Mouse (Mus musculus) ES-E14 (cell line): Measurements from ENCODE around the gene Hspbap1.

ENCODE experiments used
- CHD2 ChIP-seq: IDR thresholded peaks from 2 replicates; pipeline ENCODE4 v1.6.1; 2014; ENCODE audit warnings: mild to moderate bottlenecking, low read depth, low read length, inconsistent platforms
- HCFC1 ChIP-seq: IDR thresholded peaks from 2 replicates; pipeline ENCODE4 v1.6.1; 2012; ENCODE audit warnings: low read length, inconsistent platforms, borderline replicate concordance; ENCODE audit not compliant: insufficient read depth
- MAFK ChIP-seq: IDR thresholded peaks from 2 replicates; pipeline ENCODE4 v1.6.1; 2014; ENCODE audit warnings: mild to moderate bottlenecking, low read depth, low read length, inconsistent platforms; ENCODE audit not compliant: insufficient read depth
- ZC3H11A ChIP-seq: IDR thresholded peaks from 2 replicates; pipeline ENCODE4 v1.6.1; 2012; ENCODE audit warnings: low read depth, mild to moderate bottlenecking, inconsistent platforms, low read length, borderline replicate concordance
- ZNF384 ChIP-seq: IDR thresholded peaks from 2 replicates; pipeline ENCODE4 v1.6.1; 2012; ENCODE audit warnings: low read depth, low read length, inconsistent platforms

DNA sequence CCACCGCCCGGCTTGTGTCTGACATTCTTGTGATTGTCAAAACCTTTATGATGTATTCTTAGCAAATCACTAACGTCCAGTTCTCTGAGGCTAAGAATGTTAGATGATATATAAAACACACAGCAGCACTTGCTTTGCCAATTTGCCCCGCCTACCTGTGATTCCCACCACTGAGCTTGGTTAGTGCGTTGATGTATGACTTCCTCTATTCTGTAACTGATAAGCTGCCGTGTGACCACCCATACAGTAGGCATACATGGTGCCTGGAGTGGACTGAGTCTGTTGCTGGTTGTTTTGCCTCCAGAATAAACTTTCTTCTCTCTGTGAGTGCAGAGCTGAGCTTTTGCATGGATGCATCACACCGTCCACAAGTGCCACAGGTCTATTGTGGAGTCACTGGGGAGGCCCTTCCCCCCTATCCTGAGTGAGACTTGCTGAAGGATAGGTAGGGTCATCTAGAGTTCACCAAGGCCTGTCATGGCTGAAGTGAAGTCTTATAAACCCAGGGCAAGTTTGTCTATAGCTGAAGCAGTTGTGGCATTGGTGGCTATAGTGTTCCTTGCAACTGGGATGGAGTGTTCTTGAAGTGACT is 14.1 kb downstream of the Hspbap1 start:
- TF ChIP-seq ZC3H11A = no peak
- TF ChIP-seq CHD2 = no peak
- TF ChIP-seq ZNF384 = no peak
- no peak for TF ChIP-seq MAFK
- no peak for TF ChIP-seq HCFC1
